Mouse (Mus musculus) small intestine, adult 2 months (tissue): ENCODE results near the gene Tmprss13.

Experiments used
- CTCF ChIP-seq: fragments of 200-500 bp; IDR thresholded peaks from 2 replicates; pipeline ENCODE4 v1.5.1; 2012; ENCODE audit warnings: low read depth, mild to moderate bottlenecking, control low read depth, inconsistent platforms, low read length, moderate library complexity, mixed read lengths; ENCODE audit not compliant: insufficient replicate concordance, insufficient read length; ENCODE audit errors: extremely low read depth
- POLR2A ChIP-seq: fragments of 200-500 bp; IDR thresholded peaks from 2 replicates; pipeline ENCODE4 v1.6.1; 2012; ENCODE audit warnings: low read depth, mild to moderate bottlenecking, control low read depth, inconsistent platforms, low read length, moderate library complexity

DNA sequence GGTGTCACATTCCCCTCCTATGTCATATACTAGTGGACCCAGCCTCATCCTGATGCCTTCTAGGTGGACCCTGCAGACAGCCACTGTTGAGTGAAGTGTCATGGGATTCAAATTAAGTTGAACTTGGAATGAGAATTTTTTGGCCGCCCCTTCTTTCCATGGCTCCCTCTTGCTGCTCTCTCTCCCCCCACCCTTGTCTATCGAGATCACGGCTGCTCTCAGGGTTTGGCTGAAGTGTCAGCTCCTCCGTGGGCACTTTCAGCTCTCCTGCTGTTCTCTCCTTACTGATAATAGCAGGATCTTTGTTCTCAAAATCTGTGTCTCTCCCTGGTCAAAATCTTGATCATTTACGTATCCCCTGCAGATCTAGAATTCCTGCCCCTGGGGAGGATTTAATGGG, 63.9 kb downstream of the Tmprss13 start:
- TF ChIP-seq POLR2A (no peak), CTCF (no peak)
